Mouse (Mus musculus) ZHBTc4 (cell line): Measurements from ENCODE around the gene C530008M17Rik.

Experiments
- DNase-seq: peaks from one replicate; pipeline ENCODE4 v3.0.0-alpha.2; 2011; ENCODE audit warnings: low read depth, low spot score

The C530008M17Rik gene

DNA sequence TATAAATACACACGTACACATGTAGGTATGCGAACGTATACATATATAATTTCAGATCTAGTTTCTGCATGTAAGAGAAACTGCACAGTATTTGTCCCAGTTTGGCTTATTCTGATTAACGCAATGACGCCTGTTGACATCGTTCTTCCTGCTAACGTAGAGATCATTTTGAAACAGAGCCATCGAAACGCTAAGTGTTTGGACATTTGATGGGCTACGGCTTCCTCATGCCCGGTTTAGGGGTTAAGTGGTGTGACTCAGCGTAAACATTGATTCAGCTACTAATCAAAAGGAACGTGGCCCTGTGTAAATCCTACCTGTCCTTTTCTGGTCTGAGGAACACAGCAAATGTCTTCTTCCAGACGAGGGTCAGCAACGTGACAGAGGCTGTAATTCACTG is 113.3 kb downstream of the C530008M17Rik start:
- no peak for DNase-seq

GRCm38 (mm10) chr5:76771371-76771770 is 115.1 kb downstream of the C530008M17Rik start:
- peak; percentile 32 for DNase-seq

- no peak for DNase-seq
Observed at GRCm38 (mm10) chr5:76772831-76773230, 116.5 kb downstream of the C530008M17Rik start.

DNA sequence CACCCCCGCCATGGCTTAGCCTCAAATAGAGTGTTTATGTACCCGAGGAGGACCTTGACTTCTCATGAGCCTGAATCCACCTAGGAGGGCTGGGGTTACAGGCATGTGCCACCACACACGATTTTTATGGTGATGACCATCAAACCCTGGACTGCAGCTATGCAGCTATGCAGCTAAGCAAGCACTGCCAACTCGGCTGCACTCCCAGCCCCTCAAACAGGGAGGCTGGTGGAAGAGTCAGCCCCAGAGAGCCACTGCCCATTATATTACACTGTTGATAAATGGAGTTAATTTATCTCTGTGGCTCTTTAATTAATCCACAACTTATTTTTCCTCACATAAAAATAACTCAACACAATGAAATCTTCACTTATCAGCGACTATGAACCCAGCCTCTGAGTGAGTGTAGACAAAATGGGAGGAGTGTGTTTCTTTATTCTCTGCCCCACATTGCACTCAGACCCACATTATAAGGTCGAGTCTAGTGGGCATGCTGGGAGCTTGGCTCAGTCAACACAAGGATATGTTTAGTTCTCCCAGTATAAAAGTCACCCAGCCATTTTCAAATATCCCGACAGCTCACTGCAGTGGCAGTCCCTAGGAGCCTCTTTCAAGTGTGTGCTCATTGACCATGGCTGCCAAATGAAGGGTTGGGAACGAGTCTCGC is 117.3 kb downstream of the C530008M17Rik start:
- DNase-seq: no peak

GRCm38 (mm10) chr5:76779094-76779615 is 122.8 kb downstream of the C530008M17Rik start:
- peak; percentile 54 for DNase-seq

GRCm38 (mm10) chr5:76781943-76782342 is 125.6 kb downstream of the C530008M17Rik start:
- DNase-seq: no peak

DNA sequence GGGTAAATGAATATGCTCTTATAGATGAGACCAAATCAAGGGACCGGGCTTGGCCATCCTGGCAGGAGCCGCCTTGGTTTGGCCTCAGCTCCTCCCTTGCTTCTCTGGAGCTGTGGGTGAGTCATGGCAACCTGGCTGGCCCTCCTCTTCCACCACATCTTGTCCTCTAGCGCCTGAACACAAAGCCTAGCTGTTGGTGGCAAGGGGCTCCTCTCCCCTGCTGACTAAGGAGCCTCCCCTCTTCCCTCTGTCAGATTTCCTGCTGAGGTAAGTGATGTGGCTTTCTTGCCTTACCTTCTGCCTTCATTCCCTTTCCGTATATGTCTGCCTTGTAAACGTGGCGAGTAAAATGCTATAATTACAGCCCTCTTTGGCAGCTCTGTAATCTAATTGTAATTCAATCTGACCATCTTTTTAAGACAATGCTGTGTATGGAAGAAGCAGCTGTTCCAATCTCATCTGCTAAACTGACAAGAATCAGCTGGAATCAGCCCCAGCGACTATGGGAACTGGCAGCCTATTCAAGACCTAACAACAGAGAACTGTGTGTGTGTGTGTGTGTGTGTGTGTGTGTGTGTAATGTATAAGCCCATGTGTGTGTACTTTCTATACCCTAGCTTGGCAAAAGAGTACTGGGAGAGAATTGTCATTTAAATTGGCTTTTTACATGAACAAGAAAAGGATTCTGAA is 126.2 kb downstream of the C530008M17Rik start:
- no peak for DNase-seq

DNA sequence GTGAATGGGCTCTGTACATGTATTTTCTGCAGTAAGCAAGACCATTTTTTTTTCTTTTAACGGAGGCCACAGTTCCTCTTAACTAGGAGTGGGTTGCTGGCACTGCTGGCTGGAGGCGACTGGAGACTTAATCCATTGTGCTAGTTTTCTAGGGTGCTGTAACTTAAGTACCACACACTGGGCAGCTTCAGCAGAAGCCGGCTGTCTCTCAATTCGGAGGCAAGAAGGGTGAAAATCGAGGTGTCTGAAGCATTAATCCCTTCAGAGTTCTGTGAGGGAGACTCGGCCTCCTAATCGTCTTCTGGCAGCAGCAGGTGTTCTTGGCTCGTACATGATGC is 126.8 kb downstream of the C530008M17Rik start:
- no peak for DNase-seq

DNA sequence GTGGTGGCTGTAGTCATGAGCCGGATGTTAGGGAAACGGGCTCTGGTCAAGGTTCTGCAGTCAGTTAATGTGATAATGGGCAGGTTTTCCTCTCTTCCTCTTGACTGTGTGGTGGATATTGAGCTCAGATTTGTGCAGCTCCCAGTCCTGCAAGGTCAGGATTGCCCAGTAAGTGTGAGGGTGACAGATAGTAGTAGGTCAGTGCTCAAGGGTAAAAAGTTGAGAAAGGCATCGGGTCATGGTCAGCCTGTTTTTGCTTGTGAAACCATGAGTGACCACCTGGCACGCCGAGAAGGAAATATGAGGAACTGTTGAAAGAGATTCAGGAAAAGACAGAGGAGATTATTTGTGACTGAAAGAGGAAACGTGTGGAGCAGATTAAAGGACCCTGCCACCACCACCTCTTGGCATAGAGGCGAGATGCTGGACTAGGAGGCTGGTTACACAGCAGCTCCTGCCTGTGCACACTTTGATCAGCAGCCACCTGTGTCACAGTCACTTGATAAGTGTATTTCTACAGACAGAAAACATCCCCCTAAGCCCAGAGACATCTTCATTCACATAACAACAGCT is 127.9 kb downstream of the C530008M17Rik start:
- no peak for DNase-seq

- DNase-seq: no peak
Observed at GRCm38 (mm10) chr5:76785013-76785412, 128.7 kb downstream of the C530008M17Rik start.

GRCm38 (mm10) chr5:76789881-76790280 is 133.6 kb downstream of the C530008M17Rik start:
- DNase-seq: no peak

DNA sequence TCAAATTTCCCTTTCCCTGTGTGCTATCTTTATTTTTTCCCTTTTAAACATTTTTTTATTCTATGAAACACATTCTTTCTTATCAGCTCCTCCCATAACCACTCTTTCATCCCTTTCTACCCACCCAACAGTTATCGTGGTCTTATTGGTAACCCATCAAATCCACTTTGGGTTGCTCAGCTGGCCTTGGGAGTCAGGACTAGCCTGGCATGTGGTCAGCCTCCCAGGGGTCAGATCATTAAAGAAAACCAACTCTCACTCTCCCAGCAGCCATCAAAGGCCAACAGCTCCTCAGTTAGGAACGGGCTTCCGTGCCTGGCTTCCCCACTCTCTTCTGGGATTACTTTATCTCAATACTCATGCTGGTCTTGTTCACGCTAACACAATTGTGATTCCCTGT is 135.0 kb downstream of the C530008M17Rik start:
- DNase-seq: no peak

DNA sequence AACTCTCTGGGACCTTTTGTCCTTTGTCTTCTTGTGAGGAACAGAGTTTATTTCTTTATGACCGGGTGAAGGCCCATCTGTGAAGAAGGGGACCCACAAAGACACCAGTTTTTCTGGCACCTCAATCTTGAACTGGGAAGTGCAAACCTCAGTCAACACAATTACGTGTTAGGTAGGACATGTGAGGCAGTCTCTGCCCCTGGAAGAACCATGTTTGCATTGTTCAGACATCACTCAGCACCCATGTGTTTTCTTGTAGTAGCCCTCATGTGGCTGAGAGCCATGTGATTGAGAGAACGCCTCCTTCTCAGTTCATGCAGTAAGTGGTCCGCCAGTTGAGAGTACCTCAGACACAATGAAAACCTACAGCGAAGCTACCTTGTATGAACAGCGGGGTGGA is 136.4 kb downstream of the C530008M17Rik start:
- DNase-seq: no peak

GRCm38 (mm10) chr5:76798043-76798442 is 141.7 kb downstream of the C530008M17Rik start:
- no peak for DNase-seq

GRCm38 (mm10) chr5:76799471-76799870 is 143.2 kb downstream of the C530008M17Rik start:
- DNase-seq: peak; percentile 79

DNA sequence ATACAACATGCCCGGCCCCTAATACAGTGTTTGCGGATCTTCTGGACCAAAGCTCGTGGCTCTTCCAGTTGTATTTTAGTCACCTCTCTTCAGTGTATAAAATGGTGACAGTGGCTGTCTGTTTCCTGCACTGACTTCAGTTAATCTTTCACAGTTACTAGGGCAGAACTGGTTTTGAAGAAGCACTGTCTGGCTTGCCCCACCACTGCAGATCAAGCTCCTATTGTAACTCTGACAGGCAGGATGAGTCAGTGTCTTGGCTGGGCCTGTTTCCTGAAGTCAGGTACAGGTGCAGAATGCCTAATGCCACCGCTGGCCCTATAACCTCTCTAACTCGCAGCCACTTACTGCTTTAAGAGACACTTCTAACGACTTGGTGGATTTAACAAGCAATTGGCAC is 152.7 kb downstream of the C530008M17Rik start:
- no peak for DNase-seq

DNA sequence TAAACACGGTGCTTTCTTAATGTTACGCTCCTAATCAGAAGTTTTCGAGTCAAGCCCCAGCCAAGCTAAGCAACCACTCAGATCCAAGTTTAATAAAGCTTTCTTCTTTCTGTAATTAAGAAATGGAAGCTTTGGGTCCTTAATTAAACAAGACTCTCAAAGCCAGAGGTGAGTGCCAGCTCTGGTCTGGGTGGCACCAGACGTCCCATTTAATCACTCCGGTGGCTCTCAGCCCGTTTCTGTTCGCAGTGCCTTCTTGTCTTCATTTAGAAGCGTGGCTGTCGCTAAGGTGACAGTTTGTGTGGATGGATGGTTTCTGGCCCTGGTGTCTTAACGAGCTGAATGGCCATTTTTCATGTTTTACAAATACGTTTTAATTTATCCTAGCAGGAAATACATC is 158.7 kb downstream of the C530008M17Rik start:
- no peak for DNase-seq

GRCm38 (mm10) chr5:76815786-76816455 is 159.6 kb downstream of the C530008M17Rik start:
- DNase-seq: peak; percentile 46

DNA sequence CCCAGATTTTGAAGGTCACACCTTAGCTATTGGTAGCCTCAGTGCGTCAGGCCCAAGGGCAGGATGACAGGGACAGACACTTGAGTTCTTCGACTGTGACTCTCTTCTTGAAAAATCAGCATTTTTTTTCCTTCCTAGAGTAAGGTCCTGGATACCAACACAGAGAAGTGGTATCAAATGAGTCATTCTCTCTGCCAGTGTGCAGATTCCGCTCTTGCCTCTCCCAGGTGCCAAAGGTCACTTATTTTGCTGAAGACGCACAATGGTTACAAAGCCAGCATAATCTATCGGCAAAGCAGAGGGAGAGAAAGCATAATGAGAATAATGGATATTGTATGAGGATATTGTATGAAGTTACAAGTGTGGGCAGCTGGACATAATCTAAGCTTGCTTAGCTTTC is 160.4 kb downstream of the C530008M17Rik start:
- DNase-seq: no peak

- DNase-seq: no peak
Observed at GRCm38 (mm10) chr5:76817678-76818077, 161.4 kb downstream of the C530008M17Rik start.

DNA sequence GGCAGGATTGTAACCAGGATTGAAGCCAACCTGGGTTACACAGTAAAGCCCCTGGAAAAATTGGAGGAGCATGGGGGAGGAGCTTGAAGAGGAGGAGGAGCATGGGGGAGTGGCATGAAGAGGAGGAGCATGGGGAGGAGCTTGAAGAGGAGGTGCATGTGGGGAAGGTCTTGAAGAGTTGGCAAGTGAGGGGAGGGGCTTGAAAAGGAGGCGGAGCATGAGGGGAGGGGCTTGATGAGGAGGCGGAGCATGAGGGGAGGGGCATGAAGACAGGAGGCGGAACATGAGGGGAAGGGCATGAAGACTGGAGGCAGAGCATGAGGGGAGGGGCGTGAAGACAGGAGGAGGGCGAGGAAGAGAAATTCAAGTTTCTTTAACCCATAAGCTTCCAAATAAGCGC is 162.5 kb downstream of the C530008M17Rik start:
- peak; percentile 95 for DNase-seq

DNA sequence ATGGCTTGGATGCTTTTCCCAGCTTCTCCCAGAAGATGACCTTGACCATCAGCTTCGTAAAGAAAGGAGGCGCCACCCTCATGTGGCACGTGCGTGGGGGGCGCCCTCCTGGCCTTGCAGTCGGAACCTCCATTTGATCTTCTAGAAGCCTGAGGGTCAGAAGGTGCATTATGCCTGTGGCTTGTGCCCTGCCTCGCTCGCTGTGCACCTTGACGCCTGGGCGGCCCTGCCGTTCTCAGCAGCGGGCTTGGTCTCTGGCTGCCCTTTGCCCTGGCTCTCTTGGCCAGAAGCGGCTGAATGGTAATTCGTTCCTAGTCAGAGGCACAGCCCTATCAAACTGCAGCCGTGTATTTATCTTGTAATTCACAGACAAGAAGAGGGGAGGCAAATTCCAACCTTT is 165.8 kb downstream of the C530008M17Rik start:
- DNase-seq: no peak
